Mouse (Mus musculus): ENCODE measurements at regions not wholly inside any gene's neighbourhood (a gene's known extent, or its start where the extent isn't known, plus 50 kb on each side); places are given as distances from the start of the nearest gene placed in this dataset.

GRCm38 (mm10) chr2:108584799-108585198 lies 695.7 kb upstream of the Kif18a start:
- DNase-seq (ENCODE audit: low spot score) = no peak

- no peak for DNase-seq (ENCODE audit: low spot score)
Observed at GRCm38 (mm10) chr2:108593555-108593954, 687.0 kb upstream of the Kif18a start.

DNA sequence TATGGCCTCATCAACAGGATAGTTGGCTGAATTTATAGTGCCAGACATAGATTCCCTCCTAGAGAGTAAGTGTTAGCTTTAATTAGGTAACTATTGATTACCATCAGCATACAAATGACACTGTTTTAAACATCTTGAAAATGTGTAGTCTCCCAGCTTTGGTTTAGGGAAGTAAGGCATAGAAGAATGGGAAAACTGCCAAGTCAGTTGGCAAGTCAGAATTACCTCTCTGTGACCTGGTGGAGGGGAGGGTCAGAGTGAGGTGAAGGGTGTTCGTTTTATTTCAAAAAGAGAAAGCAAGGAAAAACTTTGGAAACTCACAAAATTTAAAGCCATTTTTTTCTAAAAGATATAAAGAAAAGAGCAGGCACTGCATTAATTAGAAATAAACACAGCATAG lies 680.2 kb upstream of the Kif18a start:
- no peak for DNase-seq (ENCODE audit: low spot score)

DNA sequence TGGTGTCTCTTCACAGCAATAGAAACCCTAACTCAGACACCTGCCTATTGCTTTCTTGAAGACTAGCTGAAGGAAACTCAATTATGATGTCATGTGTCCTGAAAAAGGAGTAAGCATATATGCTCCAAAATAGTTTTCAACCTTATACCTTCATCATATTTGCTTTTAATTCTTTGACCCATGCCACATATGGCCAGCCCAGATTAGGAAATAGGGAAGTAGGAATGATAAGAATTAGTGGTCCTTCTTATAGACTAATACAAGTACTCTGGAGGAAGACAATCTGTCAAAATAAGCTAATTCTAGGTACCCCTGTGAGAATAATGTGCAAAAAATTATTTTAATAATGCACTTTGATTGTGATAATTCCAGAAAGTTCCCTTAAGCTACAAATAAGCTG lies 661.0 kb upstream of the Kif18a start:
- DNase-seq (ENCODE audit: low spot score) = no peak

DNA sequence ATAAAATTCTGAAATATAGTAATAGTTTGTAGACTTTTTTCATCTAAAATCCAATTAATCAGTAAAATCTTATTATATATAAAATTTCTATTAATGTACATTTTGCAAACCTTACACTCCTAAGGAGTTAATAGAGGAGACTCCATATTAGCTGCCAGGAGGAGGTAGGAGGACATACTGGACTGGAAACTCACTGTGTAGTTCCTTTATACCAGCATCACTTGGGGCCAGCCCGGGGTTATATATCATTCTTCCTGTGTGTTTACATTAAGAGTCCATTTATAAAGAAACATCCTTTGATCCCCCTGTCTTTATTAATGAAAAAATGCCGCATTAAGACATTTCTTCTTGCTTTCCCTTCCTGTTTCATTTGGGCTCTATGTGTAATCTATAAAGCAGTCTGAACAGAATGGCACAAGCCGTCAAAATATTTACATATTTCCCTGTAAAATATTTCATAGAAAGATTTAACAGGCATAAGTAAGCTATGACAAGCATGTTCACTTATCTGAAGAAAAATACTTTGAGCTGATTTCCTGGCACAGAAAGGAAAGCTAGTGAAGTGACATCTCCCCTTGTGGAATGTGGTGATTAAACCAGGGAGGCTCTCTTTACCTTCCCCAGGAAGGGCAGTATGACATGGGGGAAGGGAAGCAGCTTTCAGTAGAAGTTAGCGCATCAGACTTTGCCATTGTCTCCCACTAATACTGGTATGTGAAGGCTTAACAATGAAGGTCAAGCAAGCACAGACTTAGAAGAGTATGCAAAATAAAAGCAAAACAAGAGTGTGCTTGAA lies 658.0 kb upstream of the Kif18a start:
- DNase-seq (ENCODE audit: low spot score) = no peak

DNA sequence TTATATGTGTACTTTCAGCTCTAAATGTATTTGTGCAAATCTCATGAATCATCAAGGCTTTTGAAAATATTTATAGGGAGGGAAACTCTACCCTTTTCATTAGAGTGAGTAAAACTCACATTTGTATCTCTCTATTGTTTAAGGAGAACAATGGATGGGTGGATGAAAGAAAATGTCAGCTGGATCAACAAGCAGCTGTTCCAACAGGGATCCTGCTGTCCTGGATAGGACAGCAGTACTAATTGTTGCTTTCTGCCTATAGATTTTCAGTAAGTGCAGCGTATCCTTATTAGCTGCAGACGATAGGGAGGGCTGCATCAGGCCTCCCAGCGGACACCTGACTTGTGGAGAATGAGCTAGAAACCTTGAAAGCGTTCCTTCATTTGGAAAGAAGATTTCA lies 644.9 kb upstream of the Kif18a start:
- no peak for DNase-seq (ENCODE audit: low spot score)

DNA sequence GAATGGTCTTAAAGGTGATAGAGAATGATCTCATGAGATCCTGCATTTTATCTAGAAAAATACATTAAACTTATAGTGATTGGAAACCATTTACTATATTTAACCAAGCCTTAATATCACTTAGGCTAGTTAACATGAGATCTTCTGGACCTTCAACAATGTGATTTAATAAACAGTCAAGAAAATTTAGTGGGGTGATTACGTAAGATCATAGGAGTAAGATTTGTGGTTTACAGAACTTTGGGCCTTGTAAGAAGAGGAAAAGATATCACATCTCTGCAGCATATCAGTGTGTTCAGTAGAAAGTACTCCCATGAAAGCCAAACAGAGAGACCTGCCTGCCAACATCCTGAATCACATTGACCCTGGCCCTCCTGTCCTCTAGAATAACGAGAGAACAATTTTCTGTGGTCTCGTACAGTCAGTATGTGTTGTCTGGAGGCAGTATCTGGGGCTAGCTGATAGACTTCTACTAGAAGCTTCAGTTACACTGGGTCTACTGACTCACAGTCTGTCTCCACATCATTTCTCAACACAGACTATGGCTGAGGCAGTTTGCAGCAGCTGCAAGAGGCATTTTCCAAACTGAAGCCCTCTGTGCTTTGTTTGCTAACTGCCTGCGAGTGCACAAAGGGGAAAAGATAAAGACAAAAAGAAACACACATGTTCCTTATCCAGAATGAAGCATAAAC lies 619.7 kb upstream of the Kif18a start:
- DNase-seq (ENCODE audit: low spot score) = no peak

DNA sequence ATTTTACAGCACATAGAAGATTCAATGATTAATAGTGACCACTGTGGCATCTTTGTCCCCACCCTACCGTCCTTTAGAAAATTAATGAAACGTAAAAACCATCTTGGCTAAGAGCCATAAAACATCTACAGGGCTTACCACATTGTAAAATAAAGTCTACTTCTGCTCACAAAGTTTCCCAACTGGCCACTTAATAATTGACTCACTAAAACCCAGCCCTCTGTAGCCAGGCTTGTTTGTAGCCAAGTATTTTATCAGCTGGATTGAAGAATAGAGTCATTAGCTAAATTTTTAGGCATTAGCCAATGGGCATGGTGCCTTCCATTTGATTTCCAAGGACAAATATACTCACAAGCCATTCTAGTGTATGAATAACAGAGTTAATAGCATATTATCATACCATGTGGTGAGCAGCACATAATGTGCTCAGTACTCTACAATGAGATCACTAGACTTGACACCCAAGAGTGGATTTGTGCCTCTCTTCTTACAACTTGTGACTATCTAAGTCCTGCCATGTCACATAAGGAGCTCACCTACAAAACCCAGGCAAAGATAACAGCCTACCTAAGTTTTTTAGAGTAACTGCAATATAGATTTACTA lies 602.7 kb upstream of the Kif18a start:
- DNase-seq (ENCODE audit: low spot score) = no peak

GRCm38 (mm10) chr2:108681574-108681973 lies 599.0 kb upstream of the Kif18a start:
- no peak for DNase-seq (ENCODE audit: low spot score)

- no peak for DNase-seq (ENCODE audit: low spot score)
Observed at GRCm38 (mm10) chr2:108686019-108686743, 594.4 kb upstream of the Kif18a start.

DNA sequence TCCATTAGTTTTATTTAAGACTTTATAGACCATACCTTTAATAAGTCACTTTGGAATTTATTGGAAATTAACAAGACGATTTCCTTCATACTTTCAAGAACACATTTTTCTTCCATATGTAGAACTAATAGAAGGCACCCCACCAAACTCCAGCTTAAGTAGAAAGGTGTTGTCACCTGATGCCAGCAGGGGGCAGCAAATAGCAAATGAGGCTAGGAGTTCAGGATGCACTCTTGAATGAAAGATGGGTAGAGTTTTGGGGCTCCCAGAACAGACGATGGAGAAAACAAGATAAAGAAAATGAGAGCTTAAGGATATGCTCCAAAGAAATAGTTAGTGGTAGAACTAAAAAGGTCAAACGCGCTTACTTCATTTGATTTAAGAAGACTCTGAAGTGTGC lies 590.4 kb upstream of the Kif18a start:
- DNase-seq (ENCODE audit: low spot score) = peak; percentile 16

GRCm38 (mm10) chr2:108691156-108692007 lies 589.2 kb upstream of the Kif18a start:
- no peak for DNase-seq (ENCODE audit: low spot score)

DNA sequence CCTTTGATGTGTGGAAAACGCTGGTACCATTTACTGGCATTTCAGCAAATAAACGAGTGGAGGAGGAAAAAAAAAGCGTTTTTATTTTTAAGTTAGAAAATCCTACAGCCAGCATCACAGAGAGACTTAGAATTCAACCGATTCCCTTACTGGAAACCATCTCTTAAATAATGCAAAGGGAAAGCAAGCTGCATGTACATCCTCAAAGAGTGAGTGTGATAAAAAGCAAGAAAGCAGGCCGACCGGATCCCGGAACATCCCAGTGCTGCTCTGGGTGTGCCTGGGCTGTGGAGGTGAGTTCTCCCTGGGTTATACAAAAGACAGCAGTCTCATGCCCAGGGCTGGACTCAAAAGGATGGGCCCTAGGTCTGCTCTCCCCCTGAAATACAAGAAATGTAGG lies 579.2 kb upstream of the Kif18a start:
- no peak for DNase-seq (ENCODE audit: low spot score)

- no peak for DNase-seq (ENCODE audit: low spot score)
Observed at GRCm38 (mm10) chr2:108707856-108708855, 572.4 kb upstream of the Kif18a start.

- DNase-seq (ENCODE audit: low spot score) = no peak
Observed at GRCm38 (mm10) chr2:108742079-108742478, 538.5 kb upstream of the Kif18a start.

DNA sequence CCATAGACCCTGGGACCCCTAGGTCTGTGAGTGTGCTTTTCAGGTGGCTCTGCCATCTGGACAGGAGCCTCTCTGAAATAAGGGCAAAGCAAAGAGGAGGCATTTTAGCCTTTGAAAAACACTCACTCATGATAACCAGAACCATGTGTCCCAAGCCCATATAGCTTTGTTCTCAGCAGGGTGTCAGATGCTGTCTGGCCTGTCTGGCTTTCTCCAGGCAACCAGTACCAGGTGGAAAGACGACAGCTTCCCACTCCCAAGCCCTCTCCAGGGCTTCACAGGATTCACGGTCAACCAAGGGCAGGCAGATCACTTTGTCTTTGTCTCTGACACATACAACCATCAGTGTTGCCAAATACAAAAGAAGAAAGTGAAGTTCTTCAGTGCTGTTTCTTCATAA lies 537.0 kb upstream of the Kif18a start:
- DNase-seq (ENCODE audit: low spot score) = no peak

- DNase-seq (ENCODE audit: low spot score) = no peak
Observed at GRCm38 (mm10) chr2:108744797-108745196, 535.7 kb upstream of the Kif18a start.

DNA sequence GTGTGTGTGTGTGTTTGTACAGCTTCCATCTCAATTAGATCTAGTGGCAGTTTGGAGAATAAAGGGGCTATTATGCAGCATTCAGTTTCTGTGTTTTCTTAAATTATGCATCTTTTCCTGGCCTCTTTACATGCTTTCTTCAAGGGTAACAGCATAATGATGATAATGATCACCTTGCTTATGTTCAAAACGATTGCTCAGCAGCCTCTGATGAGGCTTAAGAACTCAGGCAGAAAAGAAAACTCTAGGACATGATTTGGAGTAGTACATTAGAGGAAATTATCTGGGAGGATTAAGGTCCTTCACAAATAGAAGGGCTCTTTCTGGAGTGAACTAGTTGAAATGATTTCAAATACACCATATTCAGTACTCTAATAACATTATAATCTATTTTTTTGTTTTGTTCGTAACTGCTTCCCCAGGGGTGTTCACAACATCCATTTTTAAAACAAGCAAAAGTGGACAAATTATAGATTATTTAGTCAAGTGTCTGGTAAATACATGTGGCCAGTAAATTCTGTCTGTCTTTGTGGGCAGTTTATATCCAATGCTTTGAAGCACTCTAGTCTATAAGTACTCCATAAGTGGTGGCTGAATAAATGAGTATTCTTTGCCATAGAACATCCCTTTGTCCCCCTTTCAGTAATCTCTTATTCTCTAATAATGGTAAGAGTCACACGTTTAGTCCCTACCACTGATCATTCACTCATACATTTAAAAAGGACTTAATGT lies 526.9 kb upstream of the Kif18a start:
- DNase-seq (ENCODE audit: low spot score) = no peak

- DNase-seq (ENCODE audit: low spot score) = no peak
Observed at GRCm38 (mm10) chr2:108755821-108756220, 524.7 kb upstream of the Kif18a start.

GRCm38 (mm10) chr2:108756251-108756650 lies 524.3 kb upstream of the Kif18a start:
- DNase-seq (ENCODE audit: low spot score) = no peak
